Mouse (Mus musculus) gastrocnemius, postnatal 14 days (tissue): Measurements from ENCODE around the gene Tmf1. TPM values are rescaled to one million over a fixed set of nuclear protein-coding genes. Genes with fewer than 3 reads are reported as not detected.

Experiments used
- DNase-seq: peaks from one replicate; pipeline ENCODE4 v3.0.0; 2021; ENCODE audit warnings: mixed read lengths
- intact Hi-C: fragments of 180-260 bp; cut with DNase I; formaldehyde crosslinking; loops from one replicate; pipeline ENCODE4 v1.15.1; 2025; ENCODE audit warnings: low total_unique reads
- total RNA-seq, 2 experiments: library from RNA; stranded (reverse); gene quantifications; 2 replicates each; pipeline ENCODE4 v1.2.3; 2021

The Tmf1 gene
- total RNA-seq, 2 experiments from 2014 or later, result 24.8 to 26.3 TPM

GRCm38 (mm10) chr6:97205439-97205885 lies 26.5 kb upstream of the Tmf1 start, which contains the start of gene Uba3:
Gene Uba3 (minus strand): TSS chr6:97205647.
- peak; percentile 100 for DNase-seq
- intact Hi-C loops, result no loop called here

GRCm38 (mm10) chr6:97204952-97205351 lies 26.0 kb upstream of the Tmf1 start:
- DNase-seq, result peak; percentile 19
- intact Hi-C loops, result no loop called here

GRCm38 (mm10) chr6:97204252-97204869 lies 25.4 kb upstream of the Tmf1 start:
- intact Hi-C loops, result no loop called here
- DNase-seq, result no peak

- intact Hi-C loops, result no loop called here
- no peak for DNase-seq
Observed at GRCm38 (mm10) chr6:97202477-97202876, 23.6 kb upstream of the Tmf1 start.

GRCm38 (mm10) chr6:97200437-97200836 lies 21.5 kb upstream of the Tmf1 start:
- no peak for DNase-seq
- intact Hi-C loops, result no loop called here

GRCm38 (mm10) chr6:97179367-97179828 lies 476 bp upstream of the Tmf1 start:
- no peak for DNase-seq
- intact Hi-C loops, result no loop called here

- DNase-seq, result no peak
- intact Hi-C loops, result no loop called here
Observed at GRCm38 (mm10) chr6:97175716-97176115, 3.2 kb downstream of the Tmf1 start.

GRCm38 (mm10) chr6:97150156-97150555 lies 28.8 kb downstream of the Tmf1 start:
- intact Hi-C loops, result no loop called here
- DNase-seq, result no peak

- intact Hi-C loops, result no loop called here
- DNase-seq, result no peak
Observed at GRCm38 (mm10) chr6:97149721-97150120, 29.2 kb downstream of the Tmf1 start.

- intact Hi-C loops, result no loop called here
- DNase-seq, result peak; percentile 70
Observed at GRCm38 (mm10) chr6:97148383-97149251, 30.3 kb downstream of the Tmf1 start, which contains the start of gene Eogt. Gene Eogt (minus strand): TSS chr6:97149182.

- intact Hi-C loops, result no loop called here
- peak; percentile 54 for DNase-seq
Observed at GRCm38 (mm10) chr6:97147755-97148382, 31.1 kb downstream of the Tmf1 start.

GRCm38 (mm10) chr6:97145156-97145555 lies 33.8 kb downstream of the Tmf1 start:
- intact Hi-C loops, result no loop called here

GRCm38 (mm10) chr6:97144359-97144758 lies 34.6 kb downstream of the Tmf1 start:
- peak; percentile 14 for DNase-seq
- intact Hi-C loops, result no loop called here

More at GRCm38 (mm10) chr6:97145156-97145555, 33.8 kb downstream of the Tmf1 start:
- DNase-seq, result peak; percentile 67

- intact Hi-C loops, result no loop called here
- DNase-seq, result no peak
Observed at GRCm38 (mm10) chr6:97142611-97143010, 36.3 kb downstream of the Tmf1 start.

- intact Hi-C loops, result no loop called here
- DNase-seq, result no peak
Observed at GRCm38 (mm10) chr6:97141811-97142210, 37.1 kb downstream of the Tmf1 start.

- intact Hi-C loops, result no loop called here
- DNase-seq, result no peak
Observed at GRCm38 (mm10) chr6:97132707-97133303, 46.1 kb downstream of the Tmf1 start.

- DNase-seq, result no peak
- intact Hi-C loops, result no loop called here
Observed at GRCm38 (mm10) chr6:97131808-97132207, 47.1 kb downstream of the Tmf1 start.

GRCm38 (mm10) chr6:97130979-97131378 lies 47.9 kb downstream of the Tmf1 start:
- intact Hi-C loops, result no loop called here
- no peak for DNase-seq

GRCm38 (mm10) chr6:97124336-97125010 lies 54.4 kb downstream of the Tmf1 start:
- DNase-seq, result no peak
- intact Hi-C loops, result no loop called here
